Mouse (Mus musculus): Measurements from ENCODE around the gene Commd9.

Commd9 gene

GRCm38 (mm10) chr2:101885768-101886438 is at the start of gene Commd9:
TSS of gene Commd9 (plus strand) at chr2:101886247.
- DNase-seq = peak; percentile 95

- DNase-seq = no peak
Observed at GRCm38 (mm10) chr2:101842756-101843155, 43.3 kb upstream of the Commd9 start.

GRCm38 (mm10) chr2:101854792-101855191 is 31.3 kb upstream of the Commd9 start:
- no peak for DNase-seq

GRCm38 (mm10) chr2:101856174-101856573 is 29.9 kb upstream of the Commd9 start:
- no peak for DNase-seq

- no peak for DNase-seq
Observed at GRCm38 (mm10) chr2:101860920-101861485, 25.0 kb upstream of the Commd9 start.

GRCm38 (mm10) chr2:101862219-101863123 is 23.6 kb upstream of the Commd9 start:
- no peak for DNase-seq

- no peak for DNase-seq
Observed at GRCm38 (mm10) chr2:101868683-101869082, 17.4 kb upstream of the Commd9 start.

GRCm38 (mm10) chr2:101871179-101871578 is 14.9 kb upstream of the Commd9 start:
- peak; percentile 82 for DNase-seq

GRCm38 (mm10) chr2:101881471-101882162 is 4.4 kb upstream of the Commd9 start:
- DNase-seq = no peak

- peak; percentile 24 for DNase-seq
Observed at GRCm38 (mm10) chr2:101882998-101883397, 3.0 kb upstream of the Commd9 start, which contains the start of gene Prr5l. TSS of gene Prr5l (minus strand) at chr2:101883027.

GRCm38 (mm10) chr2:101884286-101884685 is 1.8 kb upstream of the Commd9 start:
- DNase-seq = no peak

- DNase-seq = no peak
Observed at GRCm38 (mm10) chr2:101888886-101889285, 2.8 kb downstream of the Commd9 start.

GRCm38 (mm10) chr2:101891143-101891542 is 5.1 kb downstream of the Commd9 start:
- peak; percentile 27 for DNase-seq

- no peak for DNase-seq
Observed at GRCm38 (mm10) chr2:101894126-101894525, 8.1 kb downstream of the Commd9 start.

GRCm38 (mm10) chr2:101896425-101897204 is 10.6 kb downstream of the Commd9 start:
- peak; percentile 19 for DNase-seq

- no peak for DNase-seq
Observed at GRCm38 (mm10) chr2:101902196-101902595, 16.1 kb downstream of the Commd9 start.

GRCm38 (mm10) chr2:101905534-101906378 is 19.7 kb downstream of the Commd9 start:
- DNase-seq = peak; percentile 91

GRCm38 (mm10) chr2:101906379-101906690 is 20.3 kb downstream of the Commd9 start:
- no peak for DNase-seq

- DNase-seq = no peak
Observed at GRCm38 (mm10) chr2:101907386-101908022, 21.5 kb downstream of the Commd9 start.

GRCm38 (mm10) chr2:101908773-101909172 is 22.7 kb downstream of the Commd9 start:
- no peak for DNase-seq
